Mouse (Mus musculus) retina, adult 2 months (tissue): ENCODE data around the gene Dynlt1a.
"Not testable (repeated sequence)": the region's sequence is repeated elsewhere in the genome, so short reads cannot be mapped to it uniquely, and the experiment has no call there.

Experiments
- DNase-seq: peaks from one replicate; pipeline ENCODE4 v3.0.0-alpha.2; 2012; ENCODE audit warnings: low read depth, low spot score

Gene Dynlt1a

GRCm38 (mm10) chr17:6317339-6317985, at the start of gene Dynlt1a:
Gene Dynlt1a (minus strand): TSS chr17:6317500.
- peak; percentile 85 for DNase-seq

- DNase-seq = not testable (repeated sequence)
Observed at GRCm38 (mm10) chr17:6355256-6355655, 38.0 kb upstream of the Dynlt1a start.

GRCm38 (mm10) chr17:6342606-6343294, 25.4 kb upstream of the Dynlt1a start:
- not testable (repeated sequence) for DNase-seq

GRCm38 (mm10) chr17:6328997-6329396, 11.7 kb upstream of the Dynlt1a start:
- DNase-seq = not testable (repeated sequence)

GRCm38 (mm10) chr17:6327554-6327953, 10.3 kb upstream of the Dynlt1a start:
- DNase-seq = not testable (repeated sequence)

GRCm38 (mm10) chr17:6325543-6325942, 8.2 kb upstream of the Dynlt1a start:
- not testable (repeated sequence) for DNase-seq

GRCm38 (mm10) chr17:6325021-6325420, 7.7 kb upstream of the Dynlt1a start:
- not testable (repeated sequence) for DNase-seq

- not testable (repeated sequence) for DNase-seq
Observed at GRCm38 (mm10) chr17:6321778-6322101, 4.4 kb upstream of the Dynlt1a start.

GRCm38 (mm10) chr17:6321081-6321777, 3.9 kb upstream of the Dynlt1a start:
- not testable (repeated sequence) for DNase-seq

GRCm38 (mm10) chr17:6316379-6317126, 747 bp downstream of the Dynlt1a start:
- not testable (repeated sequence) for DNase-seq

GRCm38 (mm10) chr17:6315706-6316105, 1.6 kb downstream of the Dynlt1a start:
- not testable (repeated sequence) for DNase-seq

GRCm38 (mm10) chr17:6314493-6314892, 2.8 kb downstream of the Dynlt1a start:
- DNase-seq = not testable (repeated sequence)

- DNase-seq = not testable (repeated sequence)
Observed at GRCm38 (mm10) chr17:6312755-6313154, 4.5 kb downstream of the Dynlt1a start.

- DNase-seq = not testable (repeated sequence)
Observed at GRCm38 (mm10) chr17:6311716-6312115, 5.6 kb downstream of the Dynlt1a start.

GRCm38 (mm10) chr17:6306503-6306902, 10.8 kb downstream of the Dynlt1a start:
- not testable (repeated sequence) for DNase-seq

- DNase-seq = not testable (repeated sequence)
Observed at GRCm38 (mm10) chr17:6305656-6306270, 11.5 kb downstream of the Dynlt1a start.

GRCm38 (mm10) chr17:6304891-6305290, 12.4 kb downstream of the Dynlt1a start:
- not testable (repeated sequence) for DNase-seq

GRCm38 (mm10) chr17:6300190-6300863, 17.0 kb downstream of the Dynlt1a start:
- not testable (repeated sequence) for DNase-seq

- not testable (repeated sequence) for DNase-seq
Observed at GRCm38 (mm10) chr17:6297060-6297795, 20.1 kb downstream of the Dynlt1a start.

GRCm38 (mm10) chr17:6293882-6294281, 23.4 kb downstream of the Dynlt1a start:
- not testable (repeated sequence) for DNase-seq
